Mouse (Mus musculus) layer of hippocampus, postnatal 36 days (tissue): ENCODE measurements around the gene Tnfsf9. TPM values are rescaled to one million over a fixed set of nuclear protein-coding genes. Genes with fewer than 3 reads are reported as not detected.

Experiments
- DNase-seq, 2 experiments: peaks; one replicate each; pipeline ENCODE4 v3.0.0; 2022
- total RNA-seq, 2 experiments: library from RNA; stranded (reverse); gene quantifications; 2 replicates each; pipeline ENCODE4 v1.2.3; 2021

Gene Tnfsf9
- total RNA-seq, 2 experiments from 2014 or later = 0.88 to 1.1 TPM

GRCm38 (mm10) chr17:57134693-57135092, 29.6 kb downstream of the Tnfsf9 start:
- DNase-seq = no peak

DNA sequence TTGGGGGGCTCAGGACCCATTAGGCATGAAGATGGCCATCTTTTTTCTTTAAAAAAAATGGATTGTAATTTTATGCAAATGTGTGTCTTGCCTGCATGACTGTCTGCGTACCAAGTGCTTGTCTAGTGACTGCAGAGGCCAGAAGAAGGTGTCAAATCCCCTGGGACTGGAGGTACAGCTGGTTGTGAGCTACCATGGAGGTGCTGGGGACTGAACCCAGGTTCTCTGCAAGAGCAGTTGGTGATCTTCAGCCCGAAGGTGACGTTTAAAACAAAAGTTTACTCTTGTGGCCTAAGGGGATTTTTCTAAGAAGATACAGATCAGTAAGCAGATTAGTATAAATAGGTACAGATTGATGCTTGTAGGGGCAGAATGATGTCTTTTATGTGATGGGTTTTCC, 30.5 kb downstream of the Tnfsf9 start:
- no peak for DNase-seq

- DNase-seq = no peak
These were observed 33.6 kb downstream of the Tnfsf9 start for GRCm38 (mm10) chr17:57138676-57139075.

- DNase-seq = no peak
These were observed 34.6 kb downstream of the Tnfsf9 start for GRCm38 (mm10) chr17:57139708-57140107.

- DNase-seq = no peak
These were observed 38.6 kb downstream of the Tnfsf9 start for GRCm38 (mm10) chr17:57143704-57144103.

DNA sequence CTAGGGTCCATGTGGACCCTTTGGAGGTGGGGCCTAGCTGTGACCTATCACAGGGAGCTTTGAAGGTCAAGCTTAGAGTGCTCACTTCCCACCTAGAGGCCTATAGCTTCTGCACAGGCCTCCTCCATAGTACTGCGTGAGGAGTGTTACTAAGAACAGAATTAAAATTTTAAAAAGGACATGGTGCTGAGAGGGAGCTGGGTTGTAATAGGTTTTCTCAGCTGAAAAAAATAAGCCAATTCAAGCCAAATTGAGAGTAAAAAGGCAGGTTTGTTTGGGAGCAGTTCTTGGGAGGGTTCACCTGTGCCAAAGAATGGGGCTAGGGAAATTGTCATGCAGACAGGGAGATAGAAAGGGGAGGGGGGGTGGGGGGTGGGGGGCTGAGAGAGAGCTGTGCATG, 40.0 kb downstream of the Tnfsf9 start:
- DNase-seq = no peak

- no peak for DNase-seq
These were observed 43.2 kb downstream of the Tnfsf9 start for GRCm38 (mm10) chr17:57148343-57148742.

DNA sequence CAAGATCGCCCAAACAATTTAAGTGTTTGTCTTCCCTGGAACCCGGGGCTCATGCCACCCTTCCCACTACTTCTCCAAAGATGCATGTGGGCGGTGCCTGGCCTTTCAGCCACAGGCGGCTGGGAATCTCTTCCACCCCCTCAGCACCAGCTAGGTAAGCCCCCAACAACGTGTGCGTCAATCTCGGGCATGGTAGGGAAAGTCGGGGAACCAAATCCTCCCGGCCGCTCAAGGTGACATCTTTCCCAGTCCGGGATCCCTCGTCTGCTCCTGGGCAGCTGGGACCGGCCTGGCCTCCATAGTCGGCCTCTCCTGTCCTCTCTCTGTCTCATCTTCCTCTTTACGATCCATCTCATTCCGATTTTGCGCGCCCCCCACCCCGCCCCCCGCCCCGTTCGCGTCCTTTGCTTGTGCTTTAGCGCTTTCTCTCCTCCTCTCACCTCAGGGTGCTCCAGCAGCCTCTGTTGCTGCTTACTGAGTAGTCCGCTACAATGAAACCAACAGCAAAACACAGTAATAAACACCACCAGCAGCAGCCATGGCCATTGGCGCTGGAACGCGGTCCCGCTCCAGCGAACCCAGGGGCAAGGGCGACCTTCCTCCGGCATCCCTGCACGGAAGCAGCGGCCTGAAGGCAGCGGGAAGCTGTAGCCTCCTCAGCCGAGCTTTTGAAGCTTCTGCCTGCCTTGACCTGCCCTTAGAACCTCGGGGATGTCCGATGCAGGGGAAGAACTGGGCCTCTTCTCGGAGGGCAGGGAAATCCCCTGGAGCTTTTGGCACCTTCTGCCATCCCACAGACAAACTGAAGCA, 44.1 kb downstream of the Tnfsf9 start, which contains the start of gene Cd70:
TSS of gene Cd70 (minus strand) at position 784 of the 810 bp plus-strand sequence.
- DNase-seq = no peak

DNA sequence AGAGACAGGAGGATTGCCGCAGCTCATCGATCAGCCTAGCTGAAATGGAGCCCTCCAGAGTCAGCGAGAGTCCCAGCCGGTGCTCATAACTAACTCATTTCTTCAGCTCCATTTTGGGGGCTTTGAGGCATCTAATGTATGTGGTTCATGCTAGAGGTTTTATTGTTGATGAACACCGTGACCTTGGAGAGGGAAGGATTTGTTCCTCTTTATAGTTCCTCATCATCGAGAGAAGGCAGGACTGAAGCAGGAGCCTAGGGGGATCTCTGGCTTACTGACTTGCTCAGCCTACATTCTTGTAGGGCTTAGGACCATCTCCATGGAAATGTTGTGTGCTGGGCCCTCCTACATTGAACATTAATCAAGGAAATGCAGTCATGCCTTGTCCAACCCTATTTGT, 47.9 kb downstream of the Tnfsf9 start:
- DNase-seq = no peak

GRCm38 (mm10) chr17:57153787-57154186, 48.7 kb downstream of the Tnfsf9 start:
- DNase-seq = no peak

Other genes starting within 250 kb of the Tnfsf9 start
- not detected for gene Acsbg2, start 230.9 kb upstream of the Tnfsf9 start, total RNA-seq
- gene 1700061G19Rik, start 229.8 kb upstream of the Tnfsf9 start, total RNA-seq = under 1 TPM; 0.17 to 0.23 TPM
- gene Mllt1, start 169.9 kb upstream of the Tnfsf9 start, total RNA-seq = 10 to 100 TPM; 82.4 to 90.3 TPM
- gene Acer1, start 123.2 kb upstream of the Tnfsf9 start, total RNA-seq = not detected
- gene Clpp, start 115.0 kb upstream of the Tnfsf9 start, total RNA-seq = 10 to 100 TPM; 67.4 to 70.4 TPM
- gene Alkbh7, start 108.0 kb upstream of the Tnfsf9 start, total RNA-seq = 10 to 100 TPM; 20.1 to 26.4 TPM
- not detected for gene Pspn, start 105.3 kb upstream of the Tnfsf9 start, total RNA-seq
- gene Gtf2f1, start 94.0 kb upstream of the Tnfsf9 start, total RNA-seq = 10 to 100 TPM; 54.5 to 59.1 TPM
- under 1 TPM in 1 of 2 experiments, not detected in 1; 0.30 TPM for gene Gm17949, start 93.9 kb upstream of the Tnfsf9 start, total RNA-seq
- gene Khsrp, start 73.8 kb upstream of the Tnfsf9 start, total RNA-seq = 100 to 1,000 TPM; 111 to 121 TPM
- gene Slc25a41, start 63.7 kb upstream of the Tnfsf9 start, total RNA-seq = not detected
- under 1 TPM; 0.47 to 0.63 TPM for gene Crb3, start 46.2 kb upstream of the Tnfsf9 start, total RNA-seq
- gene Slc25a23, start 45.5 kb upstream of the Tnfsf9 start, total RNA-seq = 100 to 1,000 TPM; 363 to 374 TPM
- gene Dennd1c, start 26.8 kb upstream of the Tnfsf9 start, total RNA-seq = 1 to 10 TPM in 1 of 2 experiments, under 1 TPM in 1; 0.92 to 1.0 TPM
- gene Tubb4a, start 17.5 kb upstream of the Tnfsf9 start, total RNA-seq = 100 to 1,000 TPM; 553 to 593 TPM
- gene Cd70, start 44.5 kb downstream of the Tnfsf9 start, total RNA-seq = under 1 TPM in 1 of 2 experiments, not detected in 1; 0.57 TPM
- not detected for gene Tnfsf14, start 88.9 kb downstream of the Tnfsf9 start, total RNA-seq
- 1 to 10 TPM; 1.1 to 2.4 TPM for gene C3, start 122.8 kb downstream of the Tnfsf9 start, total RNA-seq
- gene Gpr108, start 143.1 kb downstream of the Tnfsf9 start, total RNA-seq = 10 to 100 TPM; 23.6 to 25.4 TPM
- gene Trip10, start 144.1 kb downstream of the Tnfsf9 start, total RNA-seq = 1 to 10 TPM; 7.9 to 8.2 TPM
- gene Vav1, start 173.8 kb downstream of the Tnfsf9 start, total RNA-seq = 1 to 10 TPM; 3.0 to 3.7 TPM